Mouse (Mus musculus) midbrain, embryonic 14.5 days (tissue): Measurements from ENCODE around the gene Akap6. TPM values are rescaled to one million over a fixed set of nuclear protein-coding genes. Genes with fewer than 3 reads are reported as not detected.

Experiments used
- ATAC-seq: fragments of 200-750 bp; cut with Nextera tagmentation; 2 replicates; pipeline ENCODE4 v1.8.0; 2017; ENCODE audit warnings: moderate number of reproducible peaks, moderate library complexity; ENCODE audit not compliant: low FRiP score, low TSS enrichment
- DNase-seq: peaks from one replicate; pipeline ENCODE4 v3.0.0-alpha.2; 2015
- H3K27ac ChIP-seq: fragments of 300-500 bp; sonication (generic); replicated peaks from 2 replicates; pipeline ENCODE4 v1.5.1; 2014; ENCODE audit warnings: mild to moderate bottlenecking, low read depth, low read length, moderate library complexity
- H3K27me3 ChIP-seq: fragments of 300-500 bp; sonication (generic); 2 replicates; pipeline ENCODE4 v1.6.1; 2014; ENCODE audit warnings: low read length, control low read depth, mixed read lengths; ENCODE audit not compliant: control insufficient read depth, insufficient read depth
- H3K36me3 ChIP-seq: fragments of 300-500 bp; sonication (generic); 2 replicates; pipeline ENCODE4 v1.6.1; 2014; ENCODE audit warnings: low read length, control low read depth; ENCODE audit not compliant: control insufficient read depth, insufficient read depth
- H3K4me1 ChIP-seq: fragments of 300-500 bp; sonication (generic); 2 replicates; pipeline ENCODE4 v1.6.1; 2014; ENCODE audit warnings: mild to moderate bottlenecking, antibody characterized with exemption, low read length, control low read depth; ENCODE audit not compliant: control insufficient read depth, insufficient read depth
- H3K4me2 ChIP-seq: fragments of 300-500 bp; sonication (generic); 2 replicates; pipeline ENCODE4 v1.6.1; 2014; ENCODE audit warnings: mild to moderate bottlenecking, low read length, moderate library complexity
- H3K4me3 ChIP-seq: fragments of 300-500 bp; sonication (generic); replicated peaks from 2 replicates; pipeline ENCODE4 v1.5.1; 2014; ENCODE audit warnings: low read depth, low read length
- H3K9ac ChIP-seq: fragments of 300-500 bp; sonication (generic); replicated peaks from 2 replicates; pipeline ENCODE4 v1.6.1; 2014; ENCODE audit warnings: mild to moderate bottlenecking, low read length, moderate library complexity
- H3K9me3 ChIP-seq: fragments of 300-500 bp; sonication (generic); 2 replicates; pipeline ENCODE4 v1.6.1; 2016; ENCODE audit warnings: low read length, control low read depth, mixed read lengths; ENCODE audit not compliant: control insufficient read depth
- WGBS: fragments of 180-500 bp; shearing (Covaris S2); extraction: QIAGEN DNeasy Blood & Tissue Kit; methylation state at CpG from one replicate; pipeline ENCODE4 v1.1.7; 2014; 5-methylcytosine and 5-hydroxymethylcytosine counted together
- polyA plus RNA-seq: library from polyadenylated mRNA; unstranded; fragments of >200 nt; fragmentation: Nextera tagmentation; extraction: Ambion mirVana; gene quantifications from 2 replicates; pipeline ENCODE4 v1.2.1, GENCODE M21; 2014

Gene Akap6
- polyA plus RNA-seq, 1 experiment from 2014 or later: 35.2 TPM

DNA sequence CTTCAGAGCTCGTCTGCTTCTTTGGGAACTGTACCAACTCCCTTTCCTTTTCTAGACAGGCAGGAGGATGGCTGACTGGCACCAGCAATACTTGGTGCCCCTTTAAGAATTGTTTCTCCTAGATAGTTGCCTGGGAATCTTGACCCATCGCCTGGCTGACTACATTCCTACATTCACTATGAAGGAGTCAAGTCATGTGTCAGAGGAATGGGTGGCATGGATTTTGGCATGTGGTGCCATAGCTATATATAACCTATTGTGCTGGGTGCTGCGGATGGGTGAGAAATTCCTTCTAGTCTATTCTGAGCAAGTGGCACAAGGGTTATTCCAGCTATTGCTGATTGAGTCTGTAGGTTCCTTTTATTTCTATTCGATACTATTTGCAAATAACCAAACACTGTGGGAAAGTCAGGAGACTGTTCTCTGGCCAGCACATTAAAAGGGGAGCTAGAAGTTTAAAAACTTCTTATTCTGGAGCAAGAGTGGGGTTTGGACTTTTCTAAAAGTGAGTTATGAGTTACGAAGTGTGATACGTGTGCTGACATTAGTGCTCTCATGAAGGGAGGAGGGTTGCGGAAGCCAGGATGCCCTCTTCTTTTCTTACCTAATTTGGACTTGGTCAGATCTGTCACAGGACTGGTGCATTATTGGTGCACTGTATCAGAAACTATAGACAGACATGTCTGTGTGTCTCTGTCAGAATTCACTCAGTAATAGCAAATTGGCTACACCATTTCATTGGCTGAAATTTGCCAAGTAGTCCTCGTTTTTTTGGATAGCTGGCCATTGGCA, 178.0 kb downstream of the Akap6 start:
- no peak overlapping the region for H3K27ac ChIP-seq
- ATAC-seq (no peak), DNase-seq (no peak)
- H3K4me3 ChIP-seq: no peak overlapping the region
- H3K4me1 ChIP-seq: 0 out of 2 replicates have a peak, but pooled peaks cover 3% of the 10 kb centered on the region
- H3K9ac ChIP-seq: no peak overlapping the region
- no peak overlapping the region for H3K4me2 ChIP-seq
- no peaks in the 10 kb centered on the region for H3K27me3 ChIP-seq
- WGBS: 90% methylated on average over 8 of the region's 8 CpGs
- H3K36me3 ChIP-seq: peaks cover 12% of the 10 kb centered on the region
- H3K9me3 ChIP-seq: no peaks in the 10 kb centered on the region

DNA sequence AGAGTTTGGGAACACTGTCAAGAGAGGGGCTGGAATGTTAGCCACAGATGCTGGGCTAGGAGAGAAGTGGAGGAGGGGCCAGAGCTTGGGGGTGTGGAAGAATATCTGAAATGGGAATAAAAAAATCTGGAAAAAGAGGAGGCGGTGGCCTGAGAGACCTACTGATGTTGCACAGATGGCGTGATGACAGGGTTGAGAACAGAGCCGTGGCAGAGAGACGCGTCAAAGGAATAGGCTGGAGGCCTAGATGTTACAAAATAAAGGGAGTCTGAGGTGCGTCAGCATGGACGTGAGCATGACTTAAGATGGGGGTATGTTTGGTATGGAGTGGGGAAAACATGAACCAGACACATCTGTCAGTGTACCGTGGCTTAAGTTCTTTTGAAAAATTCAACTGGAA, 180.1 kb downstream of the Akap6 start:
- WGBS: 91% methylated on average over 8 of the region's 8 CpGs
- ATAC-seq (no peak), DNase-seq (no peak)
- no peaks in the 10 kb centered on the region for H3K27me3 ChIP-seq
- H3K36me3 ChIP-seq: peaks cover 12% of the 10 kb centered on the region
- H3K9me3 ChIP-seq: no peaks in the 10 kb centered on the region
- no peak overlapping the region for H3K27ac ChIP-seq
- 0 out of 2 replicates have a peak, but pooled peaks cover 3% of the 10 kb centered on the region for H3K4me1 ChIP-seq
- H3K4me2 ChIP-seq: no peak overlapping the region
- H3K9ac ChIP-seq: no peak overlapping the region
- no peak overlapping the region for H3K4me3 ChIP-seq

- WGBS: 89% methylated on average over 7 of the region's 7 CpGs
These were observed 193.3 kb downstream of the Akap6 start for GRCm38 (mm10) chr12:52892519-52892918.

DNA sequence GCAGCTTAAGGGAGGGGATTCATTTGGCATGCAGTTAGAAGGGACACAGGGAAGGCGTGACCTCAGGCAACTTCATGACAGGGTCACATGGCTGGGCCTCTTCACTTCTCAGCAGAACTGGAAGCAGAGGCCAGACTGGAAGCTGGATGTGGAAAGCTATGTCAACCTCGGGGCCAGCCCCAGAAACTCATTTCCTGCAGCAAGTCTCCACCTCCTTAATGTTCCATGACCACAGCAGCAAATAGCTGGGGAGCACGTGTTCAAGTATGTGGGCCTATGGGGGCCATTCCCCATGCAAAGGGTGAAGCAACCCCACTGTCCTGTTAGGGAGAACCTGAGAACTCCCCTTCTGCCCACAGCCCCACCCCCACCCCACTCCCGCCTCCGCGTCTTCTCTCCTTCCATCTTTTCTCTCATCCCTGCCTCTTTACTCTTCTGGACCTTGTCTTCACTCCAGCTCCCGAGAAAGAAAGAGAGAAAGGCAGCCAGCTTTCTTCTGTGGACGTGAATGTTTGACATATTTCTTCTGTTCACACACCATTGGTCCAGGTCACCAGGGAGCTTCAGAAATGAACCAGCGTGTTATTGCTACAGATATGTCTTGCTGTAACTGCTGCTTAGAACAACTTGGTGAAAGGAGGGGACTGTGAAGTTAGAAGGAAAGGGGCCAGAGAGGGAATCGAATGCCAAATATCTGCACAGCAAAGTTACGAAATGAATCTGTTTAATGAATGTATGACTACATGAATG, 194.6 kb downstream of the Akap6 start:
- Histone ChIP-seq H3K36me3 (no peaks in the 10 kb centered on the region), H3K4me2 (no peak overlapping the region), H3K27ac (peak overlapping the region; percentile 8; the same call in 1 of the 2 replicates), H3K4me1 (peaks cover 6% of the 10 kb centered on the region; the same call in 1 of the 2 replicates), H3K27me3 (no peaks in the 10 kb centered on the region), H3K9me3 (no peaks in the 10 kb centered on the region), H3K4me3 (no peak overlapping the region), H3K9ac (no peak overlapping the region)
- DNase-seq (no peak), ATAC-seq (no peak)
- 84% methylated on average over 11 of the region's 11 CpGs for WGBS

More at GRCm38 (mm10) chr12:52892519-52892918, 193.3 kb downstream of the Akap6 start:
- H3K4me1 ChIP-seq: peaks cover 6% of the 10 kb centered on the region; the same call in 1 of the 2 replicates
- H3K4me3 ChIP-seq: no peak overlapping the region
- no peaks in the 10 kb centered on the region for H3K9me3 ChIP-seq
- ATAC-seq (no peak), DNase-seq (no peak)
- no peaks in the 10 kb centered on the region for H3K27me3 ChIP-seq
- peaks cover 9% of the 10 kb centered on the region for H3K36me3 ChIP-seq
- no peak overlapping the region for H3K4me2 ChIP-seq
- no peak overlapping the region for H3K27ac ChIP-seq
- H3K9ac ChIP-seq: no peak overlapping the region

GRCm38 (mm10) chr12:52895672-52896460, 196.7 kb downstream of the Akap6 start:
- WGBS: 39% methylated on average over 6 of the region's 6 CpGs
- H3K9ac ChIP-seq: no peak overlapping the region
- no peaks in the 10 kb centered on the region for H3K9me3 ChIP-seq
- ATAC-seq (peak; percentile 69; the same call in 1 of the 2 replicates), DNase-seq (peak; percentile 86)
- H3K4me3 ChIP-seq: no peak overlapping the region
- no peak overlapping the region for H3K4me2 ChIP-seq
- H3K27ac ChIP-seq: peak overlapping the region; percentile 46; the same call in 1 of the 2 replicates
- no peaks in the 10 kb centered on the region for H3K27me3 ChIP-seq
- H3K4me1 ChIP-seq: peaks cover 6% of the 10 kb centered on the region; the same call in 1 of the 2 replicates
- H3K36me3 ChIP-seq: no peaks in the 10 kb centered on the region

DNA sequence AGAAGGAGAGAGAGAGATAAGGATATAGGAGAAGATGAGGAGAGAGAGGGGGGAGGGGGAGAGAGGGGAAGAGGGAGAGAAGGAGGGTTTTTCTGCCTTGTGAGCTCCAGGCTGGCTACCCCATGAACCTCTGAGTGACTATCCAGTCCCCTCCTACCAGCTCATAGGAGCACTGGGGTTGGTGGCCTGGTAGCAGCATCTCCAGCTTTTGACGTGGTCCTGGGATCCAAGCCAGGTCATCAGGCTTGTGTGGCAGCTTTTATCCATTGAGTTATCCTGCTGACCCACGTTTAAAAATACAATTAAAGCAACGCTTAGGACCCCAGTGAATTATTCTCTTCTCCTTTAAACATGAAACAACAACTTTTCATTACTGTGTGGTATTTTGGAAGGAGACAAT, 197.6 kb downstream of the Akap6 start:
- H3K36me3 ChIP-seq: no peaks in the 10 kb centered on the region
- DNase-seq: peak; percentile 29
- H3K4me2 ChIP-seq: no peak overlapping the region
- H3K9me3 ChIP-seq: no peaks in the 10 kb centered on the region
- no peak overlapping the region for H3K9ac ChIP-seq
- no peaks in the 10 kb centered on the region for H3K27me3 ChIP-seq
- no peak for ATAC-seq
- no peak overlapping the region for H3K27ac ChIP-seq
- H3K4me3 ChIP-seq: no peak overlapping the region
- H3K4me1 ChIP-seq: peaks cover 6% of the 10 kb centered on the region; the same call in 1 of the 2 replicates
- WGBS: 51% methylated on average over 3 of the region's 3 CpGs

GRCm38 (mm10) chr12:52898130-52898529, 198.9 kb downstream of the Akap6 start:
- ATAC-seq (no peak), DNase-seq (no peak)
- 89% methylated on average over 10 of the region's 10 CpGs for WGBS

DNA sequence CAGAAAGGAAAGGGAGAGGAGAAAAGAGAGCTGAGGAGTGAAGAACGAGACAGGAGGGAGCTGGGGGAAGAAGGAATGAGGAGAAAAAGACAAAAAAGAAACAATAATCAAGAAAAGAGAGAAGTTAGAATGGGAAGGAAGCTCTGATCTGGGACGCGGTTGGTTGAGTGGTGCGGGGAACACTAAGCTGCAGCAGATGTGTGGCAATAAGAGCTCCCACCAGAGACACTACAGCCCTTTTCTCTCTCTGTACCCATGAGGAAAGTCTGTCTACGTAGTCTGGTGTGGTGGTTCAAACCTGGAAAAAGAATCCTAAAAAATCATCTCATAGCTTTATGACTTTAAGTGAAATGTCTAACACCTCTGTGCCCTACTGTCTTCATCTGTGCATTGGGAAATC, 204.9 kb downstream of the Akap6 start:
- no peaks in the 10 kb centered on the region for H3K36me3 ChIP-seq
- no peaks in the 10 kb centered on the region for H3K9me3 ChIP-seq
- H3K4me1 ChIP-seq: no peaks in the 10 kb centered on the region
- DNase-seq: no peak
- H3K4me2 ChIP-seq: no peak overlapping the region
- no peak overlapping the region for H3K4me3 ChIP-seq
- H3K27me3 ChIP-seq: no peaks in the 10 kb centered on the region
- H3K9ac ChIP-seq: no peak overlapping the region
- ATAC-seq: no peak
- WGBS: 86% methylated on average over 5 of the region's 5 CpGs
- H3K27ac ChIP-seq: no peak overlapping the region

More at GRCm38 (mm10) chr12:52898130-52898529, 198.9 kb downstream of the Akap6 start:
- H3K4me2 ChIP-seq: no peak overlapping the region
- no peak overlapping the region for H3K27ac ChIP-seq
- no peak overlapping the region for H3K9ac ChIP-seq
- H3K9me3 ChIP-seq: no peaks in the 10 kb centered on the region
- peaks cover 6% of the 10 kb centered on the region; the same call in 1 of the 2 replicates for H3K4me1 ChIP-seq
- no peak overlapping the region for H3K4me3 ChIP-seq
- H3K27me3 ChIP-seq: no peaks in the 10 kb centered on the region
- H3K36me3 ChIP-seq: no peaks in the 10 kb centered on the region
